Mouse (Mus musculus) liver, embryonic 14.5 days (tissue): ENCODE results near the gene Ksr2. TPM values are rescaled to one million over a fixed set of nuclear protein-coding genes. Genes with fewer than 3 reads are reported as not detected.
"Not testable (repeated sequence)": the region's sequence is repeated elsewhere in the genome, so short reads cannot be mapped to it uniquely, and the experiment has no call there.

Experiments used
- ATAC-seq: fragments of 200-750 bp; cut with Nextera tagmentation; 2 replicates; pipeline ENCODE4 v1.8.0; 2017; ENCODE audit warnings: moderate number of reproducible peaks, mild to moderate bottlenecking, moderate library complexity; ENCODE audit not compliant: insufficient read depth
- DNase-seq, 3 experiments: peaks; one replicate each; pipeline ENCODE4 v3.0.0-alpha.2; 2012 to 2013; ENCODE audit warnings: low read depth in 3 of 3, low spot score in 3 of 3
- H3K27ac ChIP-seq: fragments of 300-500 bp; sonication (generic); 2 replicates; pipeline ENCODE4 v1.5.1; 2014; ENCODE audit warnings: moderate library complexity, mild to moderate bottlenecking, control low read depth, inconsistent platforms
- H3K27me3 ChIP-seq: fragments of 300-500 bp; sonication (generic); 2 replicates; pipeline ENCODE4 v1.6.1; 2014; ENCODE audit warnings: mild to moderate bottlenecking, low read length, moderate library complexity; ENCODE audit not compliant: control insufficient read depth, insufficient read depth
- H3K36me3 ChIP-seq: fragments of 300-500 bp; sonication (generic); replicated peaks from 2 replicates; pipeline ENCODE4 v1.6.1; 2014; ENCODE audit warnings: low read depth; ENCODE audit not compliant: control insufficient read depth, insufficient read depth
- H3K4me1 ChIP-seq, 2 experiments: fragments of 200-500 bp in 1 of 2; fragments of 300-500 bp in 1 of 2; sonication (generic) in 1 of 2; replicated peaks; 2 replicates each; pipeline ENCODE4 v1.6.1; 2012 to 2014; ENCODE audit warnings: antibody characterized with exemption in 1 of 2, inconsistent platforms in 1 of 2, low read length in 1 of 2; ENCODE audit not compliant: control insufficient read depth in 2 of 2, insufficient read depth in 2 of 2
- H3K4me2 ChIP-seq: fragments of 300-500 bp; sonication (generic); 2 replicates; pipeline ENCODE4 v1.6.1; 2014; ENCODE audit warnings: low read depth, mild to moderate bottlenecking, control low read depth, moderate library complexity
- H3K4me3 ChIP-seq, 2 experiments: fragments of 200-500 bp in 1 of 2; fragments of 300-500 bp in 1 of 2; sonication (generic) in 1 of 2; 2 replicates each; pipeline ENCODE4 v1.5.1; 2012 to 2014; ENCODE audit warnings: low read depth in 2 of 2, low read length in 2 of 2, mild to moderate bottlenecking in 2 of 2, control low read depth in 1 of 2, inconsistent platforms in 1 of 2, moderate library complexity in 1 of 2; ENCODE audit not compliant: insufficient read depth in 1 of 2
- H3K9ac ChIP-seq: fragments of 300-500 bp; sonication (generic); replicated peaks from 2 replicates; pipeline ENCODE4 v1.6.1; 2014; ENCODE audit warnings: mild to moderate bottlenecking, control low read depth, moderate library complexity
- H3K9me3 ChIP-seq: fragments of 300-500 bp; sonication (generic); 2 replicates; pipeline ENCODE4 v1.6.1; 2016; ENCODE audit warnings: low read length, mixed read lengths; ENCODE audit not compliant: control insufficient read depth
- CTCF ChIP-seq: IDR thresholded peaks from 2 replicates; pipeline ENCODE4 v1.5.1; 2016; ENCODE audit warnings: antibody characterized with exemption, low read depth, control low read depth
- EP300 ChIP-seq: IDR thresholded peaks from 2 replicates; pipeline ENCODE4 v1.6.1; 2016; ENCODE audit warnings: antibody characterized with exemption, low read depth
- WGBS: fragments of 180-500 bp; shearing (Covaris S2); extraction: QIAGEN DNeasy Blood & Tissue Kit; methylation state at CpG from one replicate; pipeline ENCODE4 v1.1.7; 2014; ENCODE audit not compliant: insufficient replicate concordance; 5-methylcytosine and 5-hydroxymethylcytosine counted together
- polyA plus RNA-seq, 2 experiments: library from polyadenylated mRNA; depleted of rRNA in 1 of 2; stranded (reverse) in 1 of 2; unstranded in 1 of 2; fragments of >200 nt; fragmentation: Nextera tagmentation in 1 of 2; extraction: Ambion mirVana in 1 of 2; gene quantifications; 2 replicates each; pipeline versions ENCODE4 v1.2.1 to v1.2.3; 2012 to 2014

Ksr2 gene
- polyA plus RNA-seq, 2 experiments = 0.01 to 0.04 TPM

DNA sequence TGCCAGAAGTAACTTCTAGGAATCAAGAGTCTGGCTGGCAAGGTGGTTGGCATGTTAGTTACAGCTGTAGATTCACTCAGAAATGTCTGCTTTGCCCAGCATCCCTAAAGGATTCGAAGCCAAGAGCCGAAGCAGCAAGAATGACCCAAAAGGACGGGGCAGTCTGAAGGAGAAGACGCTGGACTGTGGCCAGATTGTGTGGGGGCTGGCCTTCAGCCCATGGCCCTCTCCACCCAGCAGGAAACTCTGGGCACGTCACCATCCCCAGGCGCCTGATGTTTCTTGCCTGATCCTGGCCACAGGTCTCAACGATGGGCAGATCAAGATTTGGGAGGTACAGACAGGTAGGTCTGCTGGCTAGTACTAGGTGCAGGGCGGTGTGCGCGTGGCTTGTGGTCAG is 43.2 kb upstream of the Ksr2 start:
- Histone ChIP-seq H3K27me3 (no peaks in the 10 kb centered on the region), H3K4me3 (no peak overlapping the region), H3K27ac (no peak overlapping the region), H3K4me1 (peaks cover 0 to 7% of the 10 kb centered on the region in 2 experiments; a peak in 2 of 4 replicates), H3K9me3 (no peaks in the 10 kb centered on the region), H3K9ac (no peak overlapping the region), H3K4me2 (no peak overlapping the region), H3K36me3 (no peaks in the 10 kb centered on the region)
- no peak for DNase-seq
- ATAC-seq = no peak
- 66% methylated on average over 10 of the region's 10 CpGs for WGBS
- TF ChIP-seq EP300 = no peak
- no peak for TF ChIP-seq CTCF

DNA sequence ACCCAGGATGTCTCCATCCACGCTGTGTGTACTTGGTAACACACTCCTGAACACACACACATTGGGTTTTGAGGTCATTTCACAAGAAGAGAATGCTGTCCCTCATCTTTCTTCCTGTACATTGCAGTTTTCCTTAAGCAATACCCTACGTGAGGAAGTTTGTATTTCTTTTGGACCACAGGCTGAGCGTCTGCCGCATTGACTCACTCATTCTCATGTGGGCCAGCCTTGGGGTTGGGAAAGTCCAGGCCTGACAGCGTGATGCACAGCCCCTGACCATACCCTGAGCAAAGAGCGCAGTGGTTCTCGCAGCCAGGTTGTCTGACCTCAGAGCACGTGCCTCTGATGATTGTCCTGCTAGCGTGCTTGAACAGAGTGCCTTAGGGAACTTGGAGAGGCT is 40.4 kb upstream of the Ksr2 start:
- no peak overlapping the region for H3K4me3 ChIP-seq
- H3K27ac ChIP-seq = no peak overlapping the region
- no peak overlapping the region for H3K9ac ChIP-seq
- TF ChIP-seq EP300 = no peak
- no peak for TF ChIP-seq CTCF
- H3K4me2 ChIP-seq = no peak overlapping the region
- ATAC-seq (no peak), DNase-seq (no peak)
- no peaks in the 10 kb centered on the region for H3K9me3 ChIP-seq
- H3K4me1 ChIP-seq = no peaks in the 10 kb centered on the region
- H3K36me3 ChIP-seq = no peaks in the 10 kb centered on the region; the same call in 1 of the 2 replicates
- 77% methylated on average over 9 of the region's 9 CpGs for WGBS
- H3K27me3 ChIP-seq = no peaks in the 10 kb centered on the region

DNA sequence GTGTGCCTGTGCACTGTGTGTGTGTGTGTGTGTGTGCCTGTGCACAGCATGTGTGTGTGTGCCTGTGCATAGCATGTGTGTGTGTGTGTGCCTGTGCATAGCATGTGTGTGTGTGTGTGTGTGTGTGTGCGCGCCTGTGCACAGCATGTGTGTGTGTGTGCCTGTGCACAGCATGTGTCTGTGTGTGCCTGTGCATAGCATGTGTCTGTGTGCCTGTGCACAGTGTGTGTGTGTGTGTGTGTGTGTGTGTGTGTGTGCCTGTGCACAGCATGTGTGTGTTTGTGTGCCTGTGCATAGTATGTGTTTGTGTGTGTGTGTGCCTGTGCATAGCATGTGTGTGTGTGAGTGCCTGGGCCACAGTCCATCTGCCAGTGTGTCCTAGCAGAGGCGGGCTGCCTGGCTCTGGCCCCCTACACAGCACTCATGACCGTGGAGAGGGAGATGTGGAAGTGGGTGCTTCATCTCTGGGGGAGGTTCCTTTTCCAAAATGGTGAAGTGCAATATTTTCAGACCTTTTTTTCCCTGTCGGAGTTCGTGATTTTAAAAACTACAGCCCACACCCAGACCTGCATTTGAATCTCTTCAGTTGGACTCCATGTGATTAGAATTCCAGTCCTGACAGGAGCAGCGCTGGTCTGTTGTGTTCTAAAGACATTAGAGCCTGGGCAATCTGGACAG is 39.3 kb upstream of the Ksr2 start:
- no peak overlapping the region for H3K4me3 ChIP-seq
- H3K9ac ChIP-seq = no peak overlapping the region
- peaks cover 9% of the 10 kb centered on the region for H3K36me3 ChIP-seq
- H3K9me3 ChIP-seq = no peaks in the 10 kb centered on the region
- no peaks in the 10 kb centered on the region for H3K4me1 ChIP-seq
- 70% methylated on average over 7 of the region's 7 CpGs for WGBS
- no peaks in the 10 kb centered on the region for H3K27me3 ChIP-seq
- no peak overlapping the region for H3K4me2 ChIP-seq
- H3K27ac ChIP-seq = no peak overlapping the region
- ATAC-seq = no peak
- DNase-seq = no peak
- TF ChIP-seq EP300 (no peak), CTCF (no peak)

DNA sequence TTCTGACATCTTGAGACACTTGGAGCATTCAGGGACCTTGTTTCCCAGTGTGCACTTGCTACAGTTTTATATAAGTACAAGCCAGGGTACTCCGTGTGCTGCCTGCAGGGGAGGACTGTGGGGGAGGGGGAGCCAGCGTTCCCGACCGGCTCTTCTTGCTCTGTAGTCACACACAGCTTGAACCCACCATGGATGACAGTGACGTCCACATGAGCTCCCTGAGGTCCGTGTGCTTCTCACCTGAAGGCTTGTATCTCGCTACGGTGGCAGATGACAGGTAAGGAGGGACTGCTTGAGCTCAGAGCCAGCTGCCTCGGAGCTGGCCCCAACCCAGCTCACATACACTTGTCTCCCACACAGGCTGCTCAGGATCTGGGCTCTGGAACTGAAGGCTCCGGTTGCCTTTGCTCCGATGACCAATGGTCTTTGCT is 37.5 kb upstream of the Ksr2 start:
- no peaks in the 10 kb centered on the region for H3K27me3 ChIP-seq
- no peaks in the 10 kb centered on the region for H3K4me1 ChIP-seq
- peaks cover 20% of the 10 kb centered on the region for H3K36me3 ChIP-seq
- TF ChIP-seq CTCF (no peak), EP300 (no peak)
- no peaks in the 10 kb centered on the region for H3K9me3 ChIP-seq
- ATAC-seq (no peak), DNase-seq (no peak)
- 81% methylated on average over 11 of the region's 11 CpGs for WGBS
- H3K4me2 ChIP-seq = no peak overlapping the region
- H3K9ac ChIP-seq = no peak overlapping the region
- no peak overlapping the region for H3K27ac ChIP-seq
- H3K4me3 ChIP-seq = no peak overlapping the region

DNA sequence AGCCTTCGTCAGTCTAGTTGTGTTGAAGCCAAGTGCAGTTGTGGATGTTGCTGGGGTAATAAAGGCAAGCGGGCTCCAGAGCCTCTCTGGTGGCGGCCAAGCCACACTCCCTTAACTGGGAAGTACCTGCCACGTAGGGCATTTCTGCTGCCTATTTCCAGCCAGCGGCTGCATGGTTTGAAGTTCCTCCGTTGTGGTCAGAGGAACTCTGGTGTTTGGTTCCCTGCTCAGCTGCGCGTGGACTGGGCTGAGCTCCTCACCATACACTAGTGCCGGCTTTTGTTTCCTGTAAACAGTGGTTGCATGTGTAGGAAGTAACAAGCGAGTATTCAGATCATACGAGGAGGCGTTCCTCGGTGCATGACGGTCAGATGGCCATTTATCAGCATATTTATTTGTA is 36.1 kb upstream of the Ksr2 start:
- ATAC-seq, H3K9ac ChIP-seq, H3K4me2 ChIP-seq, H3K27ac ChIP-seq, H3K27me3 ChIP-seq, H3K4me1 ChIP-seq, H3K9me3 ChIP-seq, DNase-seq, H3K4me3 ChIP-seq: not testable (repeated sequence)
- WGBS = 62% methylated on average over 14 of the region's 14 CpGs
- peaks cover 24% of the 10 kb centered on the region for H3K36me3 ChIP-seq
